Mouse (Mus musculus) induced T-regulatory cell, adult 2 months (primary cell): ENCODE data around the gene Ap2b1.

Experiments used
- DNase-seq: peaks from one replicate; pipeline ENCODE4 v3.0.0-alpha.2; 2012; ENCODE audit warnings: low read depth

The Ap2b1 gene

DNA sequence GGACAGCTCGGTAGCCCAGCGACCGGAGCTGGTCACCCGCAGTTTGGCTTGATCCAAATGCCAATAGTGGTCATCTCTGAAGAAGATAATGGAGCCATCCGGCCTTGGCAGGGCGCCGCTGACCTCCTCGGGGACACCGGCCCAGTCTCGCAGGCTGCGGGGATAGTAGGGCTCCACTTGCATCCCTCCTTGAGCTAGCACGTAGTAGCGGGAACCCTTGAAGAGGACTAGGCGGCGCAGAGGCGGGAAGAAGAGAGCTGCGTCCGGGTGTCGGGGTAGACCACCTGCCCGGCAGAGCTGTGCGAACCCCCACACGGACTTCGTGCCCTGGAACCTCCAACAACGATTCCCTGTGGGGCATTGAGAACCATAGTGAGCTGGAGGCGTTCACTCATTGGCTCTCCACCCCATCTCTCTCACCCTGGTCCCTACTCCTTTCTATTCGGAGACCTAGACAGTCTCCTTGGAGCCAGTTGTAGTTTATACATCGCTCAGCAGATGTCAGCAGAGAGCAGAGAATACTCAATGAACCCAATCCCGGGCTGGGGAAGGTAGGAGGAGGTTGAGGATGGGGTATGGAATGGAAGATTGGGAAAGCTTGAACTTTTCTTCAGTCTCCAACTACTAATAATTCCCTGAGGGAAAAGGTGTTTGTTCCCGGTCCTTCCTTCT is 143.9 kb downstream of the Ap2b1 start:
- peak; percentile 86 for DNase-seq

DNA sequence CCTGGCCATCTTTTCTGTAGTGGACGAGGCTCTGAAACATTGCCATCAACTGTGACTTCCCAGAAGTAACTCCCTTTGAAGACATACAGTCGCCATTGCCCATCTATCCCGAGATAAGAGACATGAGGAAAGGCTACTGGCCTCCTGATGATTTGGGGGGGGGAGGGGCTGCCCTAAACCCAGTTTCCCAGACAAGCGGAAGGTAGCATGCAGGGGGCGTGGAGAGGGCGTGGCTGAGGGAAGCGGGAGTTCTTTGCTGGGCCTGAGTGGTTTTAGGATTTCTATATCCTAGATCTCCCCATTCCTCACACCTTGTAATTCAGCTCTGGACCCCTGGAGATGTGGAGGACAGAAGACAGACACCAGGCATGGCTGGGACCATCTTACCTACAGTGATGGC is 145.0 kb downstream of the Ap2b1 start:
- DNase-seq = peak; percentile 37

- peak; percentile 73 for DNase-seq
These were observed 146.2 kb downstream of the Ap2b1 start for GRCm38 (mm10) chr11:83445001-83445400.

GRCm38 (mm10) chr11:83447612-83448011 is 148.8 kb downstream of the Ap2b1 start:
- no peak for DNase-seq

DNA sequence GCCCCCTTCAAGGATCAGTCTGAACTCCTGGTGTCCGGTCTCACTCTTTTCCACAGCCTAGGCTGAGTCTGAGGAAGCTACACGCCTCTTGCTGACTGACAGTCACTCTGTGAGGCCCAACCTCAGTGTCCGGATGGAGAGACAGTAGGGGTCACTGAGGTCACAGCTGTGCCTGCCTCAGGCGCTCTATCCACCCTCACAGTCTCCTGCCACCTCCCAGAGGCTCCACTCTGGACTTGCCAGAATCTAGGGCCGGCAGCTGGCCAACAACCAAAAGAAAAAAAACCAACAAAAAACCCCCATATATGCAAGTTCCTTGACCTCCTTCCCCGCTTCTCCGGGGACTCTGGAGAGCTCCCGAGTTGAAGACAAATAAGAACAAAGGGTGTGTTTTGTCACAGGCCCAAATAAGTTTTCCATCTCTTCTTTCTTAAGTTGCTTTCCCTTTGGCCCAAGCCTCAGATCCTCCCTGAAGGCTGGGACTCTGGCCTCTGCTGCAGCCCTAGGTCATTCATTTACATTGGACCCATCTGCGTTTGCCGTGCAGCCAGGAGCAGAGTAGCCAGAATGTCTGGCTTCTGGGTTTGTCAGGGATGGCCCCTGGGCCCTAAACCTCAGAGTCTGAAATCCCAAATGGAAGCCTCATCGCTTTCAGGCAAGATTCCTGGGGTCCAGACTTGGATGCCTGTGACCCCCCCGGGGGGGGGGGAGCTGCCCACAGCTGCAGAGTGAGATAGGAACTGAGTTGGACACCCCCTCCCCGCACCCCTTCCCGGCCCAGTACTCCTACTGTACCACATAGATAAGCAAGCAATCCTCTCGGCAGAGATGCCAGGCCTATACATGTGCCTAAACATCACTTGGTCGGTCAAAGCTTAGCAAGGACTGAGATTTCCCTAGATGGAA is 149.4 kb downstream of the Ap2b1 start:
- DNase-seq = no peak

- DNase-seq = no peak
These were observed 150.1 kb downstream of the Ap2b1 start for GRCm38 (mm10) chr11:83448927-83449236.

GRCm38 (mm10) chr11:83449298-83449697 is 150.5 kb downstream of the Ap2b1 start:
- DNase-seq = no peak

DNA sequence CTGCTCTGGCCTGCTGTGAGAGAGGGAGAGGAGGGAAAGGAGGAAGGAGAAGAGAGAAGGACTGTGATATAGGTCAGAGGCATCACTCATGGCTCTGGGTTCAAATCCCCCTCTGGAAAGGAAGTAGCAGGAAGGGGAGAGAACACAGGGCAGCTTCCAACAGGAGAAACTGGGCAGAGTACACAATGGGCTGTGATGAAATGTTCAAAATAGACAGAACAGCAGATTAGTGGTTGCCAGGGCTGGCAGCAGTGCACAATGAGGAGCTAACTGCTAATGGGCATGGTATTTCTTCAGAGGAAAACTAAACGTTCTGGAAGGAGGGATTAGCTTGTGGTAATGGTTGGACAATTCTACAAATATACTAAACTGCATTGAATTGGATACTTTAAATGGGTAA is 151.7 kb downstream of the Ap2b1 start:
- no peak for DNase-seq

DNA sequence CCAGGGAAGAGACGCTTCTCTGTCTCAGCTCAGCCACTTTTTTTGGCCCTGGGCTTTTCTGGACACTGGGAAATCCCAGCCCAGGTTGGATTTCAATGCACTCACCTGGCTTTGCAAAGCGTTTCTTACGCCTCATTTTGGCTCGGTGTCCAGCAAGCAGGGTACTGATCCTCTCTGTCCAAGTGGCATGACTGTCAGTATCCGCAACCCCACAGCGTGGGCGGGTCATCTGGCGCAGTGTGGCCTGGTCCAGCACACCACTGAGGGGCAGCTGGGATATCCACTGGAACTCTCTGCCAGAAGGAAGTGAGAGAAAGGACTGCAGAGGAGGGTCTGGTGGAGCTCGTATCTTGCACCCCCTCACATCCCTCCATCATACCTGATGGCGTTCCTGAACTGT is 152.5 kb downstream of the Ap2b1 start:
- DNase-seq = no peak

- no peak for DNase-seq
These were observed 155.7 kb downstream of the Ap2b1 start for GRCm38 (mm10) chr11:83454548-83454947.
